Mouse (Mus musculus) hindbrain, embryonic 14.5 days (tissue): ENCODE measurements around the gene Rpl10. TPM values are rescaled to one million over a fixed set of nuclear protein-coding genes. Genes with fewer than 3 reads are reported as not detected.

Experiments used
- ATAC-seq: fragments of 200-750 bp; cut with Nextera tagmentation; 2 replicates; pipeline ENCODE4 v1.8.0; 2017; ENCODE audit warnings: moderate number of reproducible peaks, mild to moderate bottlenecking, moderate TSS enrichment, moderate library complexity; ENCODE audit not compliant: low FRiP score
- DNase-seq: peaks from one replicate; pipeline ENCODE4 v3.0.0-alpha.2; 2015; ENCODE audit warnings: low spot score
- H3K27ac ChIP-seq: fragments of 300-500 bp; sonication (generic); 2 replicates; pipeline ENCODE4 v1.5.1; 2014; ENCODE audit warnings: mild to moderate bottlenecking, moderate library complexity
- H3K27me3 ChIP-seq: fragments of 300-500 bp; sonication (generic); 2 replicates; pipeline ENCODE4 v1.6.1; 2014; ENCODE audit warnings: mild to moderate bottlenecking, low read length, mixed read lengths; ENCODE audit not compliant: control insufficient read depth, insufficient read depth
- H3K36me3 ChIP-seq: fragments of 300-500 bp; sonication (generic); replicated peaks from 2 replicates; pipeline ENCODE4 v1.6.1; 2014; ENCODE audit not compliant: control insufficient read depth, insufficient read depth
- H3K4me1 ChIP-seq: fragments of 300-500 bp; sonication (generic); replicated peaks from 2 replicates; pipeline ENCODE4 v1.6.1; 2014; ENCODE audit warnings: antibody characterized with exemption, low read length, mixed read lengths; ENCODE audit not compliant: control insufficient read depth, insufficient read depth
- H3K4me2 ChIP-seq: fragments of 300-500 bp; sonication (generic); replicated peaks from 2 replicates; pipeline ENCODE4 v1.6.1; 2014; ENCODE audit warnings: mild to moderate bottlenecking, moderate library complexity
- H3K4me3 ChIP-seq: fragments of 300-500 bp; sonication (generic); replicated peaks from 2 replicates; pipeline ENCODE4 v1.5.1; 2014; ENCODE audit warnings: mild to moderate bottlenecking, low read length
- H3K9ac ChIP-seq: fragments of 300-500 bp; sonication (generic); 2 replicates; pipeline ENCODE4 v1.6.1; 2014
- H3K9me3 ChIP-seq: fragments of 300-500 bp; sonication (generic); 2 replicates; pipeline ENCODE4 v1.6.1; 2016; ENCODE audit warnings: low read length; ENCODE audit not compliant: control insufficient read depth
- WGBS: fragments of 180-500 bp; shearing (Covaris S2); extraction: QIAGEN DNeasy Blood & Tissue Kit; methylation state at CpG from one replicate; pipeline ENCODE4 v1.1.7; 2014; 5-methylcytosine and 5-hydroxymethylcytosine counted together
- polyA plus RNA-seq: library from polyadenylated mRNA; unstranded; fragments of >200 nt; fragmentation: Nextera tagmentation; extraction: Ambion mirVana; gene quantifications from 2 replicates; pipeline ENCODE4 v1.2.1, GENCODE M21; 2014

The Rpl10 gene
- polyA plus RNA-seq, 1 experiment from 2014 or later: 540 TPM

GRCm38 (mm10) chrX:74246213-74246681 lies 24.4 kb upstream of the Rpl10 start:
- Histone ChIP-seq H3K27ac (peak overlapping the region; percentile 89), H3K27me3 (no peaks in the 10 kb centered on the region), H3K36me3 (peaks cover 18% of the 10 kb centered on the region), H3K4me2 (peak overlapping the region; percentile 74), H3K9ac (peak overlapping the region; percentile 86), H3K9me3 (no peaks in the 10 kb centered on the region), H3K4me1 (peaks cover 13% of the 10 kb centered on the region; the same call in 1 of the 2 replicates), H3K4me3 (peak overlapping the region; percentile 61)
- DNase-seq (peak; percentile 87), ATAC-seq (peak; percentile 89)
- 17% methylated on average over 38 of the region's 38 CpGs for WGBS

GRCm38 (mm10) chrX:74246693-74247092 lies 23.9 kb upstream of the Rpl10 start:
- peaks cover 14% of the 10 kb centered on the region for H3K36me3 ChIP-seq
- peak overlapping the region; percentile 67 for H3K27ac ChIP-seq
- peak overlapping the region; percentile 74 for H3K4me2 ChIP-seq
- H3K9me3 ChIP-seq: no peaks in the 10 kb centered on the region
- 19% methylated on average over 14 of the region's 15 CpGs for WGBS
- ATAC-seq (peak; percentile 7), DNase-seq (no peak)
- peak overlapping the region; percentile 51 for H3K9ac ChIP-seq
- peak overlapping the region; percentile 61 for H3K4me3 ChIP-seq
- no peaks in the 10 kb centered on the region for H3K27me3 ChIP-seq
- peaks cover 13% of the 10 kb centered on the region; the same call in 1 of the 2 replicates for H3K4me1 ChIP-seq

- no peak for ATAC-seq
- 14% methylated on average over 3 of the region's 3 CpGs for WGBS
- peaks cover 5% of the 10 kb centered on the region; the same call in 1 of the 2 replicates for H3K4me1 ChIP-seq
These were observed 22.0 kb upstream of the Rpl10 start for GRCm38 (mm10) chrX:74248651-74249050.

GRCm38 (mm10) chrX:74249615-74250014 lies 21.0 kb upstream of the Rpl10 start, which contains the start of gene Flna:
Flna (minus strand) TSS chrX:74249820.
- WGBS: 21% methylated on average over 36 of the region's 38 CpGs
- H3K4me3 ChIP-seq: peak within 1 kb of the TSS; percentile 35
- peak within 1 kb of the TSS; percentile 57 for H3K4me2 ChIP-seq
- no peaks in the 10 kb centered on the region for H3K9me3 ChIP-seq
- H3K36me3 ChIP-seq: no peaks in the 10 kb centered on the region
- H3K9ac ChIP-seq: peak within 1 kb of the TSS; percentile 60
- DNase-seq (peak; percentile 48), ATAC-seq (no peak)
- peak within 1 kb of the TSS; percentile 59 for H3K27ac ChIP-seq
- no peaks in the 10 kb centered on the region for H3K4me1 ChIP-seq
- H3K27me3 ChIP-seq: no peaks in the 10 kb centered on the region

More at GRCm38 (mm10) chrX:74248651-74249050, 22.0 kb upstream of the Rpl10 start:
- Histone ChIP-seq H3K4me2 (peak overlapping the region; percentile 57), H3K36me3 (no peaks in the 10 kb centered on the region), H3K9me3 (no peaks in the 10 kb centered on the region), H3K9ac (no peak overlapping the region), H3K4me3 (no peak overlapping the region), H3K27me3 (no peaks in the 10 kb centered on the region), H3K27ac (no peak overlapping the region)
- DNase-seq: peak; percentile 68

- DNase-seq: peak; percentile 87
- Histone ChIP-seq H3K4me3 (peak within 1 kb of the TSS; percentile 54), H3K27ac (peak within 1 kb of the TSS; percentile 90), H3K9me3 (no peaks in the 10 kb centered on the region), H3K4me2 (peak within 1 kb of the TSS; percentile 67), H3K9ac (peak within 1 kb of the TSS; percentile 75), H3K4me1 (peaks cover 6% of the 10 kb centered on the region), H3K27me3 (no peaks in the 10 kb centered on the region), H3K36me3 (peaks cover 15% of the 10 kb centered on the region)
- WGBS: 23% methylated on average over 39 of the region's 39 CpGs
- peak; percentile 96 for ATAC-seq
These were observed 16.3 kb upstream of the Rpl10 start, which contains the start of gene Emd for GRCm38 (mm10) chrX:74254153-74254887. Emd (plus strand) TSS chrX:74254687.

- Histone ChIP-seq H3K4me2 (peak overlapping the region; percentile 67), H3K27me3 (no peaks in the 10 kb centered on the region), H3K9ac (peak overlapping the region; percentile 75), H3K4me3 (peak overlapping the region; percentile 54), H3K9me3 (no peaks in the 10 kb centered on the region), H3K36me3 (peaks cover 15% of the 10 kb centered on the region), H3K4me1 (peaks cover 6% of the 10 kb centered on the region), H3K27ac (peak overlapping the region; percentile 90)
- ATAC-seq (no peak; the same call in 1 of the 2 replicates), DNase-seq (no peak)
- WGBS: 24% methylated on average over 29 of the region's 31 CpGs
These were observed 15.6 kb upstream of the Rpl10 start for GRCm38 (mm10) chrX:74254888-74255565.

GRCm38 (mm10) chrX:74257746-74258145 lies 12.9 kb upstream of the Rpl10 start:
- Histone ChIP-seq H3K4me1 (peaks cover 6% of the 10 kb centered on the region), H3K4me3 (no peak overlapping the region), H3K27ac (no peak overlapping the region), H3K36me3 (peaks cover 15% of the 10 kb centered on the region), H3K4me2 (no peak overlapping the region), H3K9me3 (no peaks in the 10 kb centered on the region), H3K9ac (no peak overlapping the region), H3K27me3 (no peaks in the 10 kb centered on the region)
- WGBS: 98% methylated on average over 3 of the region's 3 CpGs
- ATAC-seq: no peak
- no peak for DNase-seq

- ATAC-seq: peak; percentile 17; the same call in 1 of the 2 replicates
- no peak for DNase-seq
- Histone ChIP-seq H3K27me3 (no peaks in the 10 kb centered on the region), H3K4me2 (peak overlapping the region; percentile 55), H3K9me3 (no peaks in the 10 kb centered on the region), H3K27ac (peak overlapping the region; percentile 96), H3K36me3 (peaks cover 16% of the 10 kb centered on the region), H3K4me1 (no peaks in the 10 kb centered on the region; the same call in 1 of the 2 replicates), H3K9ac (peak overlapping the region; percentile 59), H3K4me3 (peak overlapping the region; percentile 58)
- WGBS: 33% methylated on average over 3 of the region's 3 CpGs
These were observed 913 bp upstream of the Rpl10 start for GRCm38 (mm10) chrX:74269736-74270061.

- no peaks in the 10 kb centered on the region for H3K27me3 ChIP-seq
- no peaks in the 10 kb centered on the region; the same call in 1 of the 2 replicates for H3K4me1 ChIP-seq
- WGBS: 18% methylated on average over 27 of the region's 27 CpGs
- H3K36me3 ChIP-seq: peaks cover 16% of the 10 kb centered on the region
- H3K4me2 ChIP-seq: peak overlapping the region; percentile 67
- H3K9me3 ChIP-seq: no peaks in the 10 kb centered on the region
- ATAC-seq (no peak), DNase-seq (no peak)
- H3K4me3 ChIP-seq: peak overlapping the region; percentile 58
- H3K9ac ChIP-seq: peak overlapping the region; percentile 75
- peak overlapping the region; percentile 56 for H3K27ac ChIP-seq
These were observed 415 bp downstream of the Rpl10 start for GRCm38 (mm10) chrX:74270902-74271551.
